20 mouse cellular contexts compared by ENCODE assay signal in the genomic region with DNA sequence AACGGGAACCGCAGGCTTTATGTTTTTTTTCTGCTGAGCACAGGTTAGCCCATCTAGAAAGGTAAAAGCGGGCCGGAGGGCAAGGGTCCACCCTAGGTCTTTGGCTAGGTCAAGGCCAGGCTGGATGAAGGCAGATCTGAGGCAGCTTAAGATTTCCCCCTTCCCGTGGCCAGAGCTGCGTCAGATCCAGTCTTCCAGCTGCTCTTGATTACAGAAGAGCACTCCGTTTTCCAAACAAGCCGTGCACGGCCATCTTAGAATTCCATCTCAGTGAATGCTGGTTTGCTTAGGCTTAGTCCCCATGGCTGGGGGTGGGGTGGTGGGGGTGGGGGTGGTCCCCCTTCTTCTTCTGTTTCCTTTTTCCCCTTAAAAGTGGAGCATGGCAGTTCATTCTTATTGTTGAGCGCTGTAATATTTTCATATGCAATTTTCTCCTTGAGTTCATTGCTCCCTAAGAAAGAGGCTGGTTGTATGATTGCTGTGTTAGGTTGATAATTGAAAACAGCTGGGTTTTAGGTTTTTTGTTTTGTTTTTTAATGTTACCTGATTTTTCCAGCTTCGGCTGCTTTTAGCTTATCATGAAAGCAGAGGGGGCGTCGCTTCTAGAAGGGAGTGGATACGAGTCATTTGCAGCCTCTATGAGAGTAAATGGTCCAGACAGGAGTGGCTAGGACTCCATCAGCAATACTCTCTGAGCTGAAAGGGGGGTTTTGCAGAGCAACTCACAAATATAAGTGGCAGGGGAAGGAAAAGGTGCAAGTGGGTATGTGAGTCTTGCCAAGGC.
DNase-seq lines count a peak whose midpoint lies in the region; ATAC-seq and TF ChIP-seq lines count a peak whose summit lies in the region.
"Had no signal": no experiment of that assay in that cellular context is flagged by ENCODE, and none has a peak within 500 bp of the region (broad histone marks: within the 10 kb centered on the region; RNA-seq: fewer than 3 reads in every experiment).

No protein-coding gene starts in this region.

- ATAC-seq in heart, embryonic 11.5 days (replicated peaks; ENCODE audit: insufficient number of reproducible peaks, low FRiP score, low TSS enrichment), result no peak
- ATAC-seq in embryonic facial prominence, embryonic 12.5 days (ENCODE audit: insufficient number of reproducible peaks, insufficient read depth, low FRiP score, low TSS enrichment), result peak; percentile 92
- peak; percentile 51; the same call in 1 of the 2 replicates for ATAC-seq in limb, embryonic 11.5 days (ENCODE audit: insufficient number of reproducible peaks, low FRiP score, low TSS enrichment, low read depth)
- no peak for ATAC-seq in midbrain, embryonic 13.5 days
- ATAC-seq in liver, postnatal 0 days, result no peak
- ATAC-seq: forebrain, postnatal 0 days; hindbrain, postnatal 0 days; intestine, embryonic 16.5 days; Patski had no signal

- WGBS in heart, embryonic 10.5 days, result 65% methylated on average over 14 of the region's 14 CpGs
- 62% methylated on average over 14 of the region's 14 CpGs for WGBS in heart, embryonic 11.5 days (ENCODE audit: insufficient replicate concordance)
- WGBS in embryonic facial prominence, embryonic 12.5 days, result 33% methylated on average over 14 of the region's 14 CpGs
- WGBS in limb, embryonic 11.5 days, result 47% methylated on average over 14 of the region's 14 CpGs
- WGBS in midbrain, embryonic 13.5 days, result 88% methylated on average over 14 of the region's 14 CpGs
- WGBS in liver, postnatal 0 days (ENCODE audit: insufficient replicate concordance), result 73% methylated on average over 14 of the region's 14 CpGs

- H3K27me3 ChIP-seq in heart, embryonic 10.5 days (ENCODE audit: insufficient read depth, poor library complexity, severe bottlenecking), result no peaks in the 10 kb centered on the region
- no peaks in the 10 kb centered on the region for H3K27me3 ChIP-seq in heart, embryonic 11.5 days (ENCODE audit: control insufficient read depth, insufficient read depth, low read length)
- H3K27me3 ChIP-seq in embryonic facial prominence, embryonic 12.5 days, result no peaks in the 10 kb centered on the region
- no peaks in the 10 kb centered on the region for H3K27me3 ChIP-seq in limb, embryonic 11.5 days (ENCODE audit: control insufficient read depth, insufficient read depth, low read length)
- H3K27me3 ChIP-seq in midbrain, embryonic 13.5 days, result no peaks in the 10 kb centered on the region
- no peaks in the 10 kb centered on the region for H3K27me3 ChIP-seq in liver, postnatal 0 days (ENCODE audit: insufficient read depth, low read length)
- H3K27me3 ChIP-seq: kidney, embryonic 15.5 days; Patski; stomach, embryonic 15.5 days had no signal

- no peak overlapping the region for H3K9ac ChIP-seq in heart, embryonic 11.5 days (ENCODE audit: low read depth, low read length)
- H3K9ac ChIP-seq in embryonic facial prominence, embryonic 12.5 days, result no peak overlapping the region
- no peak overlapping the region for H3K9ac ChIP-seq in limb, embryonic 11.5 days (ENCODE audit: low read length)
- no peak overlapping the region for H3K9ac ChIP-seq in midbrain, embryonic 13.5 days (replicated peaks)
- no peak overlapping the region for H3K9ac ChIP-seq in liver, postnatal 0 days (replicated peaks)
- H3K9ac ChIP-seq: forebrain, postnatal 0 days; kidney, embryonic 15.5 days; stomach, embryonic 15.5 days had no signal

- H3K9me3 ChIP-seq in heart, embryonic 10.5 days, result no peaks in the 10 kb centered on the region
- H3K9me3 ChIP-seq in heart, embryonic 11.5 days (replicated peaks; ENCODE audit: control insufficient read depth, low read length), result no peaks in the 10 kb centered on the region
- H3K9me3 ChIP-seq in embryonic facial prominence, embryonic 12.5 days, result no peaks in the 10 kb centered on the region
- no peaks in the 10 kb centered on the region for H3K9me3 ChIP-seq in limb, embryonic 11.5 days (ENCODE audit: control insufficient read depth, low read length)
- H3K9me3 ChIP-seq in midbrain, embryonic 13.5 days, result no peaks in the 10 kb centered on the region
- H3K9me3 ChIP-seq in liver, postnatal 0 days (ENCODE audit: low read length), result no peaks in the 10 kb centered on the region
- H3K9me3 ChIP-seq: kidney, embryonic 15.5 days; stomach, embryonic 15.5 days had no signal

- DNase-seq in heart, embryonic 10.5 days (ENCODE audit: low spot score), result no peak
- peak; percentile 50 for DNase-seq in NIH3T3 (ENCODE audit: low read depth)
- DNase-seq in limb, embryonic 11.5 days (ENCODE audit: low spot score), result peak; percentile 66
- DNase-seq in liver, postnatal 0 days, result no peak
- DNase-seq in cerebellum, adult 8-10 months, result no peak
- DNase-seq: forebrain, postnatal 0 days; heart, postnatal 4 days; layer of hippocampus, postnatal 36 days; liver; thymus, adult 2 months; thymus, postnatal 4 days had no signal

- H3K4me1 ChIP-seq in heart, embryonic 10.5 days, result peaks cover 24% of the 10 kb centered on the region
- no peaks in the 10 kb centered on the region for H3K4me1 ChIP-seq in heart, embryonic 11.5 days (ENCODE audit: control insufficient read depth, insufficient read depth, low read length)
- peaks cover 34% of the 10 kb centered on the region; the same call in 1 of the 2 replicates for H3K4me1 ChIP-seq in embryonic facial prominence, embryonic 12.5 days
- 0 out of 2 replicates have a peak, but pooled peaks cover 2% of the 10 kb centered on the region for H3K4me1 ChIP-seq in limb, embryonic 11.5 days (ENCODE audit: control insufficient read depth, insufficient read depth, low read length)
- peaks cover 3% of the 10 kb centered on the region; the same call in 1 of the 2 replicates for H3K4me1 ChIP-seq in midbrain, embryonic 13.5 days (replicated peaks)
- H3K4me1 ChIP-seq in liver, postnatal 0 days (ENCODE audit: insufficient read depth), result peaks cover 9% of the 10 kb centered on the region; the same call in 1 of the 2 replicates
- H3K4me1 ChIP-seq: stomach, embryonic 15.5 days had no signal

- no peak overlapping the region for H3K4me2 ChIP-seq in heart, embryonic 11.5 days
- peak overlapping the region; percentile 9; the same call in 1 of the 2 replicates for H3K4me2 ChIP-seq in embryonic facial prominence, embryonic 12.5 days (replicated peaks)
- no peak overlapping the region for H3K4me2 ChIP-seq in limb, embryonic 11.5 days (ENCODE audit: low read depth, severe bottlenecking)
- H3K4me2 ChIP-seq in midbrain, embryonic 13.5 days (replicated peaks), result no peak overlapping the region
- no peak overlapping the region for H3K4me2 ChIP-seq in liver, postnatal 0 days (ENCODE audit: low read depth, low read length)
- H3K4me2 ChIP-seq: kidney, embryonic 15.5 days; stomach, embryonic 15.5 days had no signal

- no peaks in the 10 kb centered on the region for H3K36me3 ChIP-seq in heart, embryonic 10.5 days
- no peaks in the 10 kb centered on the region for H3K36me3 ChIP-seq in heart, embryonic 11.5 days (ENCODE audit: control insufficient read depth, insufficient read depth, low read length)
- H3K36me3 ChIP-seq in embryonic facial prominence, embryonic 12.5 days, result no peaks in the 10 kb centered on the region
- H3K36me3 ChIP-seq in limb, embryonic 11.5 days (ENCODE audit: control insufficient read depth, insufficient read depth, low read length), result no peaks in the 10 kb centered on the region
- no peaks in the 10 kb centered on the region for H3K36me3 ChIP-seq in midbrain, embryonic 13.5 days
- H3K36me3 ChIP-seq in liver, postnatal 0 days (replicated peaks; ENCODE audit: insufficient read depth, low read length), result no peaks in the 10 kb centered on the region
- H3K36me3 ChIP-seq: kidney, embryonic 15.5 days; stomach, embryonic 15.5 days had no signal

- no peak for TF ChIP-seq CTCF in liver, postnatal 0 days (IDR thresholded peaks at IDR 0.05; ENCODE audit: low read depth)

- H3K4me3 ChIP-seq in heart, embryonic 10.5 days, result no peak overlapping the region
- no peak overlapping the region for H3K4me3 ChIP-seq in heart, embryonic 11.5 days (ENCODE audit: low read depth, low read length)
- H3K4me3 ChIP-seq in embryonic facial prominence, embryonic 12.5 days, result no peak overlapping the region
- no peak overlapping the region for H3K4me3 ChIP-seq in limb, embryonic 11.5 days (ENCODE audit: low read depth, low read length)
- no peak overlapping the region for H3K4me3 ChIP-seq in midbrain, embryonic 13.5 days (replicated peaks)
- H3K4me3 ChIP-seq in liver, postnatal 0 days (ENCODE audit: low read depth, low read length), result no peak overlapping the region
- H3K4me3 ChIP-seq: kidney, embryonic 15.5 days; stomach, embryonic 15.5 days had no signal

- H3K27ac ChIP-seq in heart, embryonic 10.5 days, result peak overlapping the region; percentile 42
- no peak overlapping the region for H3K27ac ChIP-seq in heart, embryonic 11.5 days (ENCODE audit: low read depth, low read length)
- H3K27ac ChIP-seq in embryonic facial prominence, embryonic 12.5 days, result peak overlapping the region; percentile 91
- peak overlapping the region; percentile 38; the same call in 1 of the 2 replicates for H3K27ac ChIP-seq in limb, embryonic 11.5 days (replicated peaks; ENCODE audit: low read depth, low read length)
- H3K27ac ChIP-seq in midbrain, embryonic 13.5 days, result no peak overlapping the region
- no peak overlapping the region for H3K27ac ChIP-seq in liver, postnatal 0 days (ENCODE audit: low read depth)
- H3K27ac ChIP-seq: hindbrain, postnatal 0 days; kidney, embryonic 15.5 days; macrophage; stomach, embryonic 15.5 days had no signal

- no peak for TF ChIP-seq EP300 in liver, postnatal 0 days (IDR thresholded peaks at IDR 0.05; ENCODE audit: low read depth)

Comparison
In these comparisons a context has a peak if more than half of its experiments do, and no peak if none do; other contexts are left out.
1. H3K27ac ChIP-seq: peak in heart, embryonic 10.5 days (single experiment), embryonic facial prominence, embryonic 12.5 days (single experiment) and limb, embryonic 11.5 days (single experiment); none in heart, embryonic 11.5 days (single experiment), midbrain, embryonic 13.5 days (single experiment) and liver, postnatal 0 days (single experiment).
2. DNase-seq: peak in NIH3T3 (single experiment) and limb, embryonic 11.5 days (single experiment); none in heart, embryonic 10.5 days (single experiment), liver, postnatal 0 days (single experiment) and cerebellum, adult 8-10 months (single experiment).
3. ATAC-seq: peak in embryonic facial prominence, embryonic 12.5 days (single experiment) and limb, embryonic 11.5 days (single experiment); none in heart, embryonic 11.5 days (single experiment), midbrain, embryonic 13.5 days (single experiment) and liver, postnatal 0 days (single experiment).